Mouse (Mus musculus) skeletal muscle tissue, adult 2 months (tissue): Measurements from ENCODE around the gene Asic2.

Experiments used
- DNase-seq: peaks from one replicate; pipeline ENCODE4 v3.0.0-alpha.2; 2012; ENCODE audit warnings: low read depth, low spot score

Gene Asic2

DNA sequence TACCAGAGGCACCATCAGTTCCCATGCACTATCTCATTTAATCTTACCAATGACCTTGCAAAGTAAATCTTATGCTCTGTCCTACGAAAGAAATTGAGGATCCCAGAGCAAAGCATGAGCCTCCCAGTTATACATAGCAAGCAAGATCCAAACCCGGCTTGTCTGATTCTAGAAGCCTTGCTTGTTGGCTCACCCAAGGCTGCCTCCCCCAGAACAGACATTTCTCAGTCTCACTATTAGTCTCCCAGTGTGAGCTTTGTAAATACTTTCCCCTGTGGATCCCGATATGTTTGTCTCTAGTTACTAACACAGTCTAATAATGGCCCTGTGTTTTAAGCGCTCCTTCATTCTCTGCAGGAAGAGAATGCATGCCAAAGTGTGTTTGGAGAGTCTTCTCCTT is 446.4 kb downstream of the Asic2 start:
- no peak for DNase-seq

DNA sequence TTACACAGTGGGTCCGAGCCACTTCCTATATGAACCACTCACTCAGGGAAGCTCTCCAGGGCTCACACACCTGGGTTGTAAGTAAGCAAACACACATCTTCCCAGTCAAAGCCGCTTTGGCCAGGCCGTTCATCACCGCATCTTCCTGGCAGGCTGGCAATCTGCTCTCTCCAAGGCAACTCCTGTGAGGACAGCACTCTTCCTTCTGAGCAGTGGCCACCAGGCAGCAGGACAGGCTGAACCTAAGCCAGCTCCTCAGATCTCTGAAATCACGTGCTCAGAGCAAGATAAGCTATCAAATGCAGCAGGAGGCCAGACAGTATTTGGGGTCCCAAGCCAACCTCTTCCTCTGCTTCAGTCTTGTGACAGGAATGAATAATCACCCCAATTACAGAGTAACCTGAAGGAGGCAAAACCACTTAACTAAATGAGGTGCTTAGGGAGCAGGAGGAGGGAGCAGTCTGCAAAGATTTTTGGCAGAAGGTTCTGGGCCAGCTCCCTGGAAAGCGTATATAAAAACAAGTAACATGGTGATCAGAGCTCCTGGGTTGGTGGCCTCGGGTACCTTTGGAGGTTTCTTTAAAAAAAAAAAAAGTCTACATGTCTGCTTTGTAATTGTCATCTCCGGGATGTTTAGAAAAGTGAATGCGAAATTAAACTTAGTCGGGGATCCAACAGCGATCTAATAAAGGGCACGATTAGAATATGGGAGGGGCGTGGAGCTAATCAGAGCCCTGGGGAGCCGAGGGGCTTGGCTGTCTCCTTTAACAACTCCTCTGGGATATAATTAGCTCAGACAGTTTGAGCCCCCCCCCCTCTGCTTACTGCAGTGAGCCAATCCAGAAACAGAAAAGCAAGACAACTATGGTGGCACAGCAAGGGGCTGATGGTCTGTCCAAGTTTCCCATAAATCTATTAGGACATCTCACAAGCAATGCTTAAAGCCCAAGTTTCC is 450.0 kb downstream of the Asic2 start:
- no peak for DNase-seq

DNA sequence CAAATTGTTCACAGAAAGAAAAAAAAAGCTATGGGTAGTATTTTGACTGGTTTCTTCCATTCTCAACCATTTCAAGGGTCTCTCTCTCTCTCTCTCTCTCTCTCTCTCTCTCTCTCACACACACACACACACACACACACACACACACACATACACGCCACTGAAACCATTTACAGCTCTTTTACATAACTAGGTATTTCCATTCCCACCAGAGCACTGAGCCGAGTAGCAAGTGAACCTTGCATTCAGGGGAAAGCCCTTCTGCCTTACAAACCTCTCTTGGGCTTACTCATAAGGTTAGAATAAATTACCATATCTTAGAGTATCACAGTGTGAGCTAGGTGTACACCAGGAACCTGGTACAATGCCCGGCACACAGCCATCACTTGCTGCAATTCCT is 452.5 kb downstream of the Asic2 start:
- DNase-seq = no peak

DNA sequence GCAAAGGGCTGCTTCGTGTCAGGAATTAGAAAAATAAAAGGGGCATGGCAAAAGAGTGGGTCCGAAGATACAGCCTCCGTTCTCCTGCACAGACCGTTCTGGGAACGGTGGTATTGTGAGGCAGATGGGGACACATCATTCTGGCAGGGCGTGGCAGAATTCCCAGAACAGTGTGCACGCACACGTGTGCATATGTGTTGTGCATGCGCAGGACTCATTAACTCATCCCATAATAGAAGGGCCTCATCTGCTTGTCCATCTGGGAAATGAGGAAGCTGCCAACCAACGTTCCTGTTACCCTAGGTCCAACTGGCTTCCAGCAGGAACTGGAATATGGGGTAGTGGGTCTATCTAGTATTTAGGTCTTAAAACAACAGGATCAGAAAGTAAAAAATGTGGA is 455.8 kb downstream of the Asic2 start:
- DNase-seq = no peak

DNA sequence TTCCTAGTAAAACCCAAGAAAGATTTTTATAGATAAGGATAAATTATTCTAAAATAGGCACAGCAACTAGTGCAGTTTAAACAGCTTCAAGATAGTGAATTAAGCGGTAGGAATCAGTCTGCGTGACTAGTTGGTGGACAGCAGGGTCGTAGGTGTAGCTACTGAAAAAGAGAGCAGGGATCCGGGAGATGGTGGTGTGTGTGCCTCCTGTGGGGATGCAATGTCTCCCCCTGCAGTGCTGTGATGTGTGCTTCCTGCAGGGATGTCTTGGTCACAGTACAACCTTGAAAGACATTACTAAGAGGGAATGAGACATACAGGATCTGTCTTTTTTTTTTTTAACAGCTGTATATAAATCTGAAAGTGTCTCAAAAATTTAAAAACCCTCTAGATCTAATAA is 456.9 kb downstream of the Asic2 start:
- DNase-seq = no peak

DNA sequence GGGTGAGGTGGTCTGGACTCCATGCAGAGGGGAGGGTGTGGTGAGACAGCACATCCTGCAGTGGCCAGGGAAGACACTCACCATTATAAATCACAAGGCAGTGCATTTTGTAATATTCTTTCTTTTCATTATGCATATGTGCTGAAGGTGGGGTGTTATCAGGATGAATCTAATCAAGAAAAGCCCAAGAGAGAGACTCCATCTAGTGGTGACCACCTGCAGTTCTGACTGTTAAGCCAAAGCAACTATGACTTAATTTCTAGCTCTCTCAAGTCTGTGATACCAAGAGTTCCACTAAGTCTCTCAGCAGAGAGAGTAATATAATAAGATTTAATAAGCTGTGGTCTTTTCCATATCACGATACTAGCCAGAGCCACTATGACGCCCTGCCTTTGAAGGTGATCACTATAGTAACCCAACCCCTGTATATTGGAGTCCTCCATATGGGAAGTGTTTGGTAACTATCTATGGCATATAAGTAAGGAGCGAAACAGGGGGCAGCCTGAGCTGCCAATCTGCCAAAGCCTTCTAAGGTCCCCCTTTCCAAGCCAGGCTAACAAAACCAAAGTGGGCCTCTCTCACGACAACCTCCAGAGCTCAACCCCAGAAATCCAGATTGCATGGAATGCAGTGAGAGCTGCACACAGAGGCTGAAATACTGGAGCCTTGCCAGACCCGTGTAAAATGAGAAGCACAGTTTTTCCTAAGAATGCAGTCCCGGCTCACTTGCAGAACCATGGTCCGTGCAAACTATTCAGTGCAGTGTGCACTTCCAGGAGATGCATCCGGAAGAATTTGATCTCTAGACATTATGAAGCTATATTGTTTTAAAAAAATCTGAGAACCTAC is 459.6 kb downstream of the Asic2 start:
- DNase-seq = no peak

DNA sequence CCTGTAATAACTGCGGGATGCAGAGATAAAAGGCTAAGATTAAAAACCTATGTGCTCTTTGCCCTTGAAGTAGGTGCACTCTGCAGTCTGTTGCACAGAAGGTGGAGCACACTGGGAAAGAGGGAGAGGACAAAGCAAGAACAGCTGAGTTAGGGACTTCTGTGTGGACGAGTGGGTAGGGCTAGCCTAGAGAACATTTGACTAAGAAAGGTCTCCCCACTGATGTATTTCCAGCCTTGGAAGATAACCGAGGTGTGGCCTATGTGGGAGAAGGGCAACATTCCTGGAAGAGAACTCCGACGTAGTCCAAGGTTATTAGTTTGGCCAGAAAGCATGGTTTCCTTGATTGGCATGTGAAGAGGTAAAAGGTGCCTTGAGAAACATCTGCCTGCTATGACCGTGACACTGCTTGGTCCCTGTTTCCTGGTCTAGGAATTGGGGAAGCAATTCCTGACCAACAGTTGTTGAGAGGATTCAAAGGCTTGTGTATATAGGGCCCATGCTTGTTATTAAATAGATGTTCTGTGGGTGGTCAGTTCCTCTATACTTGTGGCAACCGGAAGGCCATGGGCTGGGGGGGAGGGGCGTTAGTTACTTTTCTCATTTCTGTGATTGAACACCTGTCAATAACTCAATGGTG is 463.3 kb downstream of the Asic2 start:
- DNase-seq = no peak

DNA sequence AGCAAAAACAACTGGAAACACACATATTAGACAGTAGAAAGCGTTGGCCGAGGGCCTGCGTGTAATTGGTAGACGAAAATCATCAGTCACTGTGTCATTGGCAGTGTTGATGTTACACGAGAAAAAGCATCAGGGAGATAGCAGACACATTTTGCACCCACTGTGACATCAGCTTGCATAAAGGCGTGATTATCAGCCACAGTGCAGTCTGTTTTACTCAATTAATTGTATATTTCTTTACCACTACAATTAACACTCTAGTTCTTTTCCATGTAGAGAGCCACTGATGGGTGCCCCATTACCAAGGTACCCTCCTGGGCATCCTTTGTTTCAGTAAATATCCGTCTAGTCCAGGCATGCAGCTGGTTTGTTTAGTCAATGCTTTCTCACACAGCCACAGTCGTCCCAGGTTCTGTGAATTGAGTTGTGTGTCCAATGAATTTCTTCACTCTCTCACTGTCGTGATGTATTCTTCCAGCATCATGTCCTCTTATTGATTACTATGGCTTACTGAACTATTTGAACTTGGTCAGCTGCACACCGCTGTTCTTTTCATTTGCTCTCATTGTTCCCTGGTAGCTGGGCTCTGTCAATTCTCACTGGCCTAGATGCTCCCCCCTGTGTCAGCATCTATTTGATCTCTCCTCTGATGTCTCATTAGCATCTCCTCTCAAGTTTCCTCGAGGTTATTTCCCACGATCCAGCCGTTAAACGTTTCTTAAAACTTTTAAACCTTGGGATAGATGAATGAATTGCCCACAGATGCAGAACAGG is 466.6 kb downstream of the Asic2 start:
- no peak for DNase-seq

DNA sequence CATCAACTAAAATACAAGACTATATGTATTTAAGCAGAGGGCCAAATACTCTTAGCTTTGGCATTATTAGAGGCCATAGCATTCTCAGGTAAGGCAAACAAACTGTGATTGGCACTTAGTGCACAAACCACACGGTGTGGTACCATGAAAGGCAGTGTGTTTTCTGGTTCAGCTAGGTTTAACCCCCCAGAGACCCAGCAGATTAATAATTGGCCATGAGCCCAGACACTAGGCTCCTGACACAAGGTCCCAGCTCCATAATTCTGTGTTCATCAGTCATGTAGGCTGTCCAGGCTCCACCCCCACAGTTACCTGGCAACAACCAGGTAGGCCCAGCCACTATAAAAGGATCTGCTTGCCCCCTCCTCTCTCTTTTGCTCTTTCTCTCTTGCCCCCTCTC is 469.3 kb downstream of the Asic2 start:
- no peak for DNase-seq

DNA sequence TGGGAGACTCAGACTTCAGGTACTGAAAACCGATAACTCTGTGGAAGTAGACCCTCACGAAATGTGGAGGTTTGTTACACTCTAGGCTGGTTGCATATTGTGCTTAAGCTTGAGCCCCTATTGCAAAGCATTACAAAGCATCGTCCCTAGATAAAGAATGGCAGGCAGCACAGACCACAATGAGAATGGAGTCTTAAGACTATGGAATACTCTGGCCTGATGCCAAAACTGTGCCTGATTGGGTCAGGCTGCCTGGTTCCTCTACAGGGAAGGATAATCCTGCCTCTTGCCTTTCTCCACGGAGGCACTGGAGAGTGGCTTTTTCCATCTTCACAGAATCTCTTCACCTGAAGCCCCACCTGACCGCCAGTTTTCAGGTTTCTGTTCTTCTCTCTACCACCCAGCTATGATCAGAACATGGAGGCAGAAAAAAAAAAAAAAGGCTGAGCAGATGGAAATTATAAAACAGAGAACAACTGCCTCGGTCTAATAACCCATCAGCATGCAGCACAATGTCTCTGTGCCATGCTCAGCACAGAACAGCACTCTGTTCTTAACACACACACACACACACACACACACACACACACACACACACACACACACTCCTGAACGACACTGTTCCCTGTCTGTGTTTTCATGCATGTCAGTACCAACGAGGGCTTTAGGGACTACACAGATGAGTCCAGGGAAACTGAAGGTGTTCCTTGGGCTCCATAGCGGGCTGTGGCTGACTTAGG is 470.4 kb downstream of the Asic2 start:
- no peak for DNase-seq

DNA sequence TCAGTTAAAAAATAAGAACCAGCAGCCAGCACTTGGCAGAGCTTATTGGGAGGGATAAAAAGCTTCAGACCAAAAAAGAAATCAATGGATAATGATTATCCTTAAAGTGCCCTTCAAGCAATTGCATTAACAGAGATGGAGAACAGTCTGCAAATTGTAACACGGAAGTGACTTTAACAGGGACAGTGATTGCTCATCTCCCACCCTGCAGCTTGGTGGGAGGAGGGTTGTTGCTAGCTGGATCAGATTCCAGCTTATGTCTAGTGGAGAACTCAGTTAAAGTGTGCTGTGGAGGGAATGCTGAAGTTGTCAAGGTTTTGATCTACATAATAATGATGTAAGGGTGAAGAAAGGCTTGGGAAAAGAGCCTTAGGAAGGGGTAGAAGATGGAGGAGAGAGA is 471.8 kb downstream of the Asic2 start:
- no peak for DNase-seq

DNA sequence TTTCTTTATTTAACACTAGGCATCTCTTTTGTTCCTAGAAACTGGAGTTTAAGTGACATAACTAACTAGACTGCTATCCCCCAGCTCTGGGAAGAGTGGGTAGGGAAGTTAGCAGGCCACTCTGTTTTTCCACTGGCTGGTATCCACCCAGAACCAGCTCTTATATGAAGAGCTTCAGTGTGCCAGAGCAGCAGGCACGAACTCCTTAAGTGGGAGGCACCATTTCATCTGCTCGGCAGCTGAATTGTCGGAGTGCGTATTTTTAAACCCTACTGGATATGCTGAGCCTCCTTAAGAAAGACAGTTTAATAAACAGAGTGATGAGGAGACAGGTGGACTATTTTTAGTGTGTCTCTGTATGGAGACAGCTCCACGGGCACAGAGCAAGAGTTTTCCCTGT is 475.9 kb downstream of the Asic2 start:
- DNase-seq = no peak

DNA sequence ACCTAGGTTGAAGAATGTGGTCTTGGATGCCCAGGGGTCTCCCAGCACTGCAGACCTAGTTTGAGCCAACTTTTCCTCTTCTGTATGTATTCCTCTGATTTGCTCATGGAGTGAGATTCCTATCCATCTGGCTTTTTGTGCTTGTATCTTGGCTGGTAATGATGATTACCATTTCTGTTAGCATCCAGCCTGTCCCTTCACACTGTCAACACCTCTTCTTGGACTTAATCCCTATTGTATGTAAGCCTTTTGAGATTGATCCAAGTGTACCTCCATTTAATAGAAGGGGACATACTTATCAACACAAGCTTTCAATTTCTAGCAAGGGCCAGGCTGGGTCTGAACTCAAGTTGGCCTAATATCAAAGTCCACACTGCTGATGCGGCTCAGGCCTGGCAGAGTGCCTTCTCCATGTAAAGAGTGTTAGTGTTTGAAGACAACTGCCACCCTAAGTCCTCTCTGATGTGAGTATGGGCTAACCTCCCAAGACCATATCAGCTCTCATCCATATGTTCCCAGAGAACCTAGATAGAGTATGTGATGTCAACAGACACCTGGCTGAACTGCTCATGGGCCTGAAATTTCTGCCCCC is 479.0 kb downstream of the Asic2 start:
- DNase-seq = no peak

DNA sequence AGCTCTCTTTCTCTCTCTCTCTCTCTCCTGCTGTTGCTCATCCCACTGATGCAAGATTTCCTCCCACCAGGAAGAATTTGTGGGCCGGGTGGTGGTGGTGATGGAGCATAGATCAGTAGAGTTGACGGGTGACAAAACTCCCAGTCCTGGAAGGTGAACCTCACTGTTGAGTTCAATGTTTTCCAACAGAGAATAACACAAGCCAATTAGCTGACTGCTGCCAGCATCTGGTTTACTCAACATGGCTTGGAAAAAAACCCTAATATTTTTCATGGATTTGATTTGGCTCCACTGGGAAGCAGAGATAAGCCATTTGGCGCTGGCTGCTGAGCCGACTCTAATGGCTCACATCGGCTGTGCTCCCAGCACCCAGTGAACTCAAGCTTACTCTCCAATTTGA is 479.6 kb downstream of the Asic2 start:
- DNase-seq = no peak

DNA sequence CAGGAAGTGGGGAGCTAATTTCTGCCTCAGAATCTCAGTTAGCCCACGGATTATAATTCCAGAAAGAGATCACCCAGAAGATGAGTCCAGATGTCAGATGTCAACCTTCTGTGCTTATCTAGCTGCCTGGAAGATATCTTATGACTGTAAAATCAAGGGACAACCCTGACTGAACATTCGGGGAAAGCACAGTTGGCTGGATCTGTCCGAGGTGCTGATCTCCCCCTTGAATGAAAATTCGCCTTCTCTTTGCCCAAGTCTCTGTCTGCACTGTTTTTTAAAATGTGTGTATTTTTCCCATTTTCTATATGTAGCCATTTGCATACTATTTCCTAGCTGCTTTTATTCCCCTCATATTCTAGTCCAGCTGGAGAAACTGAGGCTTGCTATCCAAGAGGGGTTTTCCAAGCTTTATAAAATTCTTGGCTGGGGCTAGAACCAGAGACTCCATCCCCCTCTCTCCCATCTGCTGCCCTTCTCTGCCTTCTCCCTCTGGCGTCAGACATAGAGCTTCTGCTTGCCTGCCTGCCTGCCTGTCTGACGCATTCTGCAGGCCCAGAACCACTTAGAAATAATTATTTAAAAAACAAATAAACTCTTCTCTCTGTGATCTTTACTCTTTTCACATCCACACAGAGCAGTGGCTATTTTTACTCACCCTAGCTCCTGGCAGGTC is 481.9 kb downstream of the Asic2 start:
- DNase-seq = no peak

DNA sequence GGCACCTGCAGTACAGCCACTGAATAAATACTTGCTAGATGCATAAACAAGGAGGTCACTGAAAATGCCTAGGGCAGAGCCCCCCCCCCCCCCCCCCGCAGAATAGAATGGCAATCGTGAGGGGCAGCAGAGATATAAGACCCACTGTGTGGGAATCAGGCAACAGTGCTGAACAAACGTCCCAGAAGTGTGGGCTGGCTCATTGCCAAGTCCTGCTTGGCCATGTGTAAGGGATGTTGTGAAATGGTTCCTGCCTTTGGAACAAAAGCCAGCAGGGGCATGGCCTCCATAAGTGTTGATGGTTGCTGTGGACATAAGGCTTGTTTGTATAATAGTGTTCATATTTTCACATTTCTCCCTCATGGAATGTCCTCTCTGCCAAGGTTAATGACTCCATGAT is 487.1 kb downstream of the Asic2 start:
- DNase-seq = no peak

DNA sequence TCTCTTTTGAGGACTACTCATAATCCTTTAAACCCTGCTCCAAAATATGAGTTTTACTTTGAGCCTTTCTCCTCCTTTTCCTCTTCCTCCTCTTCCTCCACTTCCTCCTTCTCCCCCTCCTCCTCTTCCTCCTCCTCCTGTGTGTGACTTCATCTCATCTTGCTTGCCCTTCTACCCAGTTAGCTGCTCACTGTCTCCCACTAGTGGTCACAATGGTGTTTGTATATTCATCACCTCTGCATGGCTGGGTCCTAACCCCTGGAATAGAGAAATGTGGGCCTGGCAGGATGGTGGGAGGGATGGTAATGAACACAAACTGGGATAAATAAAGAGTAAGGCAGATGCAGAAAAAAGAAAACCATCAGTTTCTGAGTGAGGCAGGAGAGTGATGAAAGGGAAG is 492.0 kb downstream of the Asic2 start:
- DNase-seq = no peak

DNA sequence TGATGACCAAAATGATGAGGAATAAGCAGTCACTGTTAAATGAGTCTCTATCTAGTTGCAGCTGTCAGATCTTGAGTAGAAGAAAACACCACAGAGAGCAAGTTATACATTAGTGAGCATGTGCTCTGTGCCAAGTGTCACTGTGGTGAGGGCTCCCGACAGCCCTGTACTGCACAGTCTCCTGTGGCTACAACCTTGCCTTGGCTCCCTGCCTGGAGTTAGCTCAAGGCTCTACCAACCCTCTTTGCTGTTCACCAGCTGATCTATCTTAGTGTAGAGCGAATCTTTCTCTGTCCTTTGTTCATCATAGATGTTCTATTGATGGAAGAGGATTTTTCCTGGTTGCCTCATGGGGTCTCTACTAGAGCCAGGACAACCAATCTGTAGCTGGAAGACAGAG is 494.1 kb downstream of the Asic2 start:
- DNase-seq = no peak

DNA sequence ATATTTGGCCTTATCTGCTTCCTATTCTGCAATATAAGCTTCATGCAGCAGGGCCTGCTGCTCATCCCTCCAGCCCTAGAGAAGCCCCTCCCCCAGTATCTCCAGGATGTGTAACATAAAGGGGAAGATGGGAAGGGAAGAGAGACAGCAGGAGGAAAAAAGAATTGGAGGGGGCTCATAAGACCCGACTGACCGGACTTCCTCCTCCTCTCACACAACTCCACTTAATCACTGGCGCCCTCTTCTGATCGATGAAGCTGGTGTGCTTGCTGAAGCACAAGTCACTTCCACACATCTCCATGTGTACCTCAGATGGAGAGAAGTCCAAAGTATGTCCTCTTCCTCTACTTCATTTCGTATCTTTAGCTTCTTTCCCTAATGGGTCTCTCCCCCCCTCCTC is 506.1 kb downstream of the Asic2 start:
- no peak for DNase-seq

DNA sequence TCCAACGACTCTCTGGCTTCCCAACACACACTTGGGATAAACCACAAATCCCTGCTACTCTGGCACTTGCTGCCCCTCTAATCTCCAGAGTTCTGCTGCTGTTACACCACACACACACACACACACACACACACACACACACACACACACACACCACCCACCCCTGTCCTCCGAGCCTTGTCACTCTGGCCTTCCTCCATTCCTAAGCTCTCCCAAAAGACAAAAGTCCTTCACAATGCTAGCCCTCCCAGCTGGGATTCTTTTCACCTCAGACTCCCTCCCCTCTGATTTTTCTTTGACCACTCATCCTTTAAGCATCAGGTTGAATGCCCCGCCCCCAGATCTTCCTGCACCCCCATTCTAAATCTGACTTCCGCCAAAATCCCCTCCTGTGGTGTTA is 506.5 kb downstream of the Asic2 start:
- DNase-seq = no peak
